Mouse (Mus musculus) C2C12 (cell line): Measurements from ENCODE around the gene Wdr45b.

Source experiments
- CEBPB ChIP-seq: IDR thresholded peaks from one replicate; pipeline ENCODE4 v1.6.1; 2011; ENCODE audit warnings: low read depth, mild to moderate bottlenecking, control low read depth, moderate library complexity
- CTCF ChIP-seq: IDR thresholded peaks from one replicate; pipeline ENCODE4 v1.5.1; 2011; ENCODE audit not compliant: control insufficient read depth, insufficient read depth, insufficient read length
- MAX ChIP-seq: IDR thresholded peaks from one replicate; pipeline ENCODE4 v1.6.1; 2011; ENCODE audit warnings: mild to moderate bottlenecking, control low read depth

DNA sequence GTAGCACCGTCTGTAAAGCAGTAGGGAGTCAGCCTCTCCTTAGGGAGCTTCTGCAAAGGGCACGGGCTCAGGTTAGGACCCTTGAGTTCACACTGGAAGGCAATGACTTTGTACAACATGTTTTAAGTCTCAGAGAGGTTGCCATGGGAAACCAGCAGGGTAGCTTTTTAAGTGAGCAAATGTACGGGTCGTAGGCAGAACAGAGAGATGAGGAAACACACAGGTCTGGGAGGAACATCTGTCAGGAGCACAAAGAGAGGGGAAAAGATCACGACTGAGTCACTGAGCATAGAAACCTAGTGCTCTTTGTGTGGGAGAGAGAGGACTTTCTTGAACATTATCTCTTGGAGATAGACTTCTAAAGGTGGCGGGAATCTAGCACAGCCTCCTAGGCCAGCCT is 26.0 kb upstream of the Wdr45b start:
- TF ChIP-seq CTCF (no peak), CEBPB (no peak), MAX (no peak)
